Mouse (Mus musculus) brain, embryonic 14.5 days (tissue): ENCODE data around the gene Nxnl2. TPM values are rescaled to one million over a fixed set of nuclear protein-coding genes. Genes with fewer than 3 reads are reported as not detected.
"Not testable (repeated sequence)": the region's sequence is repeated elsewhere in the genome, so short reads cannot be mapped to it uniquely, and the experiment has no call there.

Experiments
- DNase-seq: peaks from one replicate; pipeline ENCODE4 v3.0.0-alpha.2; 2011; ENCODE audit warnings: low read depth
- CTCF ChIP-seq: fragments of 200-500 bp; IDR thresholded peaks from 2 replicates; pipeline ENCODE4 v1.5.1; 2012; ENCODE audit warnings: inconsistent platforms, mild to moderate bottlenecking, moderate library complexity, borderline replicate concordance; ENCODE audit not compliant: insufficient read depth, insufficient read length; ENCODE audit errors: extremely low read depth
- POLR2A ChIP-seq: fragments of 200-500 bp; IDR thresholded peaks from 2 replicates; pipeline ENCODE4 v1.6.1; 2012; ENCODE audit warnings: mild to moderate bottlenecking, inconsistent platforms, borderline replicate concordance; ENCODE audit not compliant: poor library complexity, insufficient read depth, insufficient read length, severe bottlenecking; ENCODE audit errors: extremely low read depth
- polyA plus RNA-seq: library from polyadenylated mRNA; depleted of rRNA; stranded (reverse); fragments of >200 nt; gene quantifications from 2 replicates; pipeline ENCODE4 v1.2.3, GENCODE M21; 2012

Nxnl2 gene
- polyA plus RNA-seq, 1 experiment = 1.3 TPM

- no peak for DNase-seq
- TF ChIP-seq POLR2A (no peak), CTCF (no peak)
These were observed 14.1 kb downstream of the Nxnl2 start for GRCm38 (mm10) chr13:51184896-51185295.

GRCm38 (mm10) chr13:51190336-51190735 lies 19.5 kb downstream of the Nxnl2 start:
- DNase-seq = no peak
- TF ChIP-seq POLR2A = no peak
- no peak for TF ChIP-seq CTCF

- DNase-seq = peak; percentile 17
- TF ChIP-seq CTCF = no peak
- no peak for TF ChIP-seq POLR2A
These were observed 20.8 kb downstream of the Nxnl2 start for GRCm38 (mm10) chr13:51191416-51192140.

- DNase-seq = no peak
- TF ChIP-seq CTCF = no peak
- TF ChIP-seq POLR2A = no peak
These were observed 23.1 kb downstream of the Nxnl2 start for GRCm38 (mm10) chr13:51193893-51194292.

GRCm38 (mm10) chr13:51197699-51198098 lies 26.9 kb downstream of the Nxnl2 start:
- DNase-seq = no peak
- TF ChIP-seq CTCF (no peak), POLR2A (no peak)

- DNase-seq = peak; percentile 32
- TF ChIP-seq POLR2A (no peak), CTCF (no peak)
These were observed 27.4 kb downstream of the Nxnl2 start for GRCm38 (mm10) chr13:51198186-51198585.

GRCm38 (mm10) chr13:51201985-51202843 lies 31.4 kb downstream of the Nxnl2 start:
- peak; percentile 5 for DNase-seq

- peak; percentile 59 for DNase-seq
These were observed 32.0 kb downstream of the Nxnl2 start for GRCm38 (mm10) chr13:51202844-51203173.

GRCm38 (mm10) chr13:51203467-51203866 lies 32.6 kb downstream of the Nxnl2 start:
- DNase-seq = no peak
- TF ChIP-seq CTCF (no peak), POLR2A (no peak)

GRCm38 (mm10) chr13:51204081-51204480 lies 33.3 kb downstream of the Nxnl2 start:
- not testable (repeated sequence) for DNase-seq

GRCm38 (mm10) chr13:51207965-51208364 lies 37.1 kb downstream of the Nxnl2 start:
- peak; percentile 80 for DNase-seq
- TF ChIP-seq CTCF (no peak), POLR2A (no peak)

GRCm38 (mm10) chr13:51208378-51209100 lies 37.7 kb downstream of the Nxnl2 start:
- peak; percentile 49; the same call in 1 of the 2 replicates for TF ChIP-seq CTCF
- TF ChIP-seq POLR2A = no peak
- DNase-seq = peak; percentile 76

GRCm38 (mm10) chr13:51210639-51211038 lies 39.8 kb downstream of the Nxnl2 start:
- no peak for TF ChIP-seq CTCF
- TF ChIP-seq POLR2A = no peak
- no peak for DNase-seq
